Mouse (Mus musculus) bone marrow, adult 2 months (tissue): ENCODE data around the gene B3gntl1.

Experiments used
- CTCF ChIP-seq: fragments of 200-500 bp; IDR thresholded peaks from 2 replicates; pipeline ENCODE4 v1.5.1; 2011; ENCODE audit warnings: low read length, control low read depth; ENCODE audit not compliant: control insufficient read depth, insufficient read depth
- POLR2A ChIP-seq: fragments of 200-500 bp; IDR thresholded peaks from 2 replicates; pipeline ENCODE4 v1.6.1; 2011; ENCODE audit warnings: low read depth, mild to moderate bottlenecking, control low read depth, low read length, borderline replicate concordance; ENCODE audit not compliant: control insufficient read depth

- no peak for TF ChIP-seq CTCF
- TF ChIP-seq POLR2A = no peak
Observed at GRCm38 (mm10) chr11:121714745-121715485, 42.0 kb upstream of the B3gntl1 start.
